Mouse (Mus musculus) heart, postnatal 0 days (tissue): ENCODE data around the gene Chsy1. TPM values are rescaled to one million over a fixed set of nuclear protein-coding genes. Genes with fewer than 3 reads are reported as not detected.
A peak's percentile ranks its signal among the peaks of the same experiment; 100 is the strongest.

Source experiments
- ATAC-seq: fragments of 200-750 bp; cut with Nextera tagmentation; 2 replicates; pipeline ENCODE4 v1.8.0; 2017; ENCODE audit warnings: low read depth, moderate number of reproducible peaks, moderate library complexity; ENCODE audit not compliant: insufficient read depth
- DNase-seq: peaks from one replicate; pipeline ENCODE4 v3.0.0-alpha.2; 2016; ENCODE audit warnings: low spot score
- H3K27ac ChIP-seq: fragments of 300-500 bp; sonication (generic); 2 replicates; pipeline ENCODE4 v1.5.1; 2014; ENCODE audit warnings: low read depth, mild to moderate bottlenecking
- H3K27me3 ChIP-seq: fragments of 300-500 bp; sonication (generic); 2 replicates; pipeline ENCODE4 v1.6.1; 2014; ENCODE audit warnings: low read length, mixed read lengths; ENCODE audit not compliant: control insufficient read depth, insufficient read depth
- H3K36me3 ChIP-seq: fragments of 300-500 bp; sonication (generic); replicated peaks from 2 replicates; pipeline ENCODE4 v1.6.1; 2014; ENCODE audit warnings: low read length, mixed read lengths; ENCODE audit not compliant: control insufficient read depth, insufficient read depth
- H3K4me1 ChIP-seq: fragments of 300-500 bp; sonication (generic); 2 replicates; pipeline ENCODE4 v1.6.1; 2014; ENCODE audit warnings: antibody characterized with exemption; ENCODE audit not compliant: control insufficient read depth, insufficient read depth
- H3K4me2 ChIP-seq: fragments of 300-500 bp; sonication (generic); 2 replicates; pipeline ENCODE4 v1.6.1; 2014; ENCODE audit warnings: low read depth, mild to moderate bottlenecking, low read length, moderate library complexity
- H3K4me3 ChIP-seq: fragments of 300-500 bp; sonication (generic); 2 replicates; pipeline ENCODE4 v1.5.1; 2014; ENCODE audit warnings: low read depth, low read length
- H3K9ac ChIP-seq: fragments of 300-500 bp; sonication (generic); replicated peaks from 2 replicates; pipeline ENCODE4 v1.6.1; 2014; ENCODE audit warnings: low read depth, low read length, mixed read lengths
- H3K9me3 ChIP-seq: fragments of 300-500 bp; sonication (generic); replicated peaks from 2 replicates; pipeline ENCODE4 v1.6.1; 2016; ENCODE audit warnings: low read length; ENCODE audit not compliant: control insufficient read depth
- CTCF ChIP-seq: IDR thresholded peaks from 2 replicates; pipeline ENCODE4 v1.5.1; 2016; ENCODE audit warnings: antibody characterized with exemption, control low read depth, low read depth
- EP300 ChIP-seq: IDR thresholded peaks from 2 replicates; pipeline ENCODE4 v1.6.1; 2016; ENCODE audit warnings: antibody characterized with exemption, low read depth
- WGBS: fragments of 180-500 bp; shearing (Covaris S2); extraction: QIAGEN DNeasy Blood & Tissue Kit; methylation state at CpG from one replicate; pipeline ENCODE4 v1.1.7; 2014; 5-methylcytosine and 5-hydroxymethylcytosine counted together
- polyA plus RNA-seq: library from polyadenylated mRNA; unstranded; fragments of >200 nt; fragmentation: Nextera tagmentation; extraction: Ambion mirVana; gene quantifications from 2 replicates; pipeline ENCODE4 v1.2.1, GENCODE M21; 2015
- total RNA-seq: library from RNA; depleted of rRNA; stranded (reverse); fragments of >200 nt; gene quantifications from 2 replicates; pipeline ENCODE4 v1.2.3, GENCODE M21; 2014; ENCODE audit warnings: low replicate concordance; rRNA removed

The Chsy1 gene
- total RNA-seq (37.8 and 43.4 TPM in 2 replicates), polyA plus RNA-seq (8.9 and 9.6 TPM in 2 replicates)

DNA sequence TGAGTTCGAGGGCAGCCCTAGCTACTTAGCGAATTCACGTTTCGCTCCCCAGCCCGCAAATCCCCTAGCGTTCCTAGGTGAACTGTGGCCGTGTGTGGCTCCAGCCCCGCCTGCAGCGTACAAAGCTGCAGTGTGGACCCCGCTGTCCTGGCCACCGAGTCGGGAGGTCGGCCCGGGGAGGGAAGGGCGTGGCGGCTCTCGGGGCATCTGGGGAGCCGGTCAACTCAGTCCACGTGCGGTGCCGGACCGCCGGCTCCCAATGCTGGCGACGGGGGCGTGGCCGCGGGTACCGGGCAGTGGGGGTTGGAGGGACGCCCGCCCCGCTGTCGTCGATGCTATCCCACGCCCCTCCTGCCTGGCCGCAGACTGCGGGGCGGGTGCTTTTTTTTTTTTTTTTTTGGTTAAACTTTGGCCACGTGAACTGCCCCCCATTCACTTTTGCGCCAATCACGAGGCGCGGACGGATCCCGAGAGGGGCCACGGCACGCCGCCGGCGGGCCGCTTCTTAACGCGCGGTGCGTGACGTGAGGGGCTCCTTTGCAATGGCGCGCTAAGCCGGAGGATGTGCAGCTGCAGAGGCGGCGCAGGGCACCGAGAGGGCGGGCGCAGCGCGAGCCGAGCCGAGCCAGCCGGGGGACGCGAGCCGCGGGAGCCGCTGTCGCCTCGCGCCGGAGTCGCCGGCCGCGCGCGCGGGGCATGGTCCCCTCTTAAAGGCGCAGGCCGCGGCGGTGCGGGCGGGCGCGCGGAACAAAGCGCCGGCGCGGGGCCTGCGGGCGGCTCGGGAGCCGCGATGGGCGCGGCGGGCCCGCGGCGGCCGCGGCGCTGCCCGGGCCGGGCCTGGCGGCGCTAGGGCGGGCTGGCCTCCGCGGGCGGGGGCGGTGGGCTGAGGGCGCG is at the start of gene Chsy1:
TSS of gene Chsy1 (plus strand) at position 555 of the 894 bp plus-strand sequence.
- peak; percentile 85 for ATAC-seq
- under 1% methylated on average over 85 of the region's 123 CpGs for WGBS
- peak; percentile 83 for DNase-seq
- Histone ChIP-seq H3K36me3 (no peaks in the 10 kb centered on the region), H3K27ac (peak within 1 kb of the TSS; percentile 84), H3K4me2 (peak within 1 kb of the TSS; percentile 82), H3K27me3 (no peaks in the 10 kb centered on the region), H3K9ac (peak within 1 kb of the TSS; percentile 79), H3K9me3 (no peaks in the 10 kb centered on the region), H3K4me3 (peak within 1 kb of the TSS; percentile 80), H3K4me1 (peaks cover 16% of the 10 kb centered on the region)
- 0 out of 2 replicates have a peak, but pooled peaks have one; percentile 19 for TF ChIP-seq EP300
- TF ChIP-seq CTCF, result no peak

DNA sequence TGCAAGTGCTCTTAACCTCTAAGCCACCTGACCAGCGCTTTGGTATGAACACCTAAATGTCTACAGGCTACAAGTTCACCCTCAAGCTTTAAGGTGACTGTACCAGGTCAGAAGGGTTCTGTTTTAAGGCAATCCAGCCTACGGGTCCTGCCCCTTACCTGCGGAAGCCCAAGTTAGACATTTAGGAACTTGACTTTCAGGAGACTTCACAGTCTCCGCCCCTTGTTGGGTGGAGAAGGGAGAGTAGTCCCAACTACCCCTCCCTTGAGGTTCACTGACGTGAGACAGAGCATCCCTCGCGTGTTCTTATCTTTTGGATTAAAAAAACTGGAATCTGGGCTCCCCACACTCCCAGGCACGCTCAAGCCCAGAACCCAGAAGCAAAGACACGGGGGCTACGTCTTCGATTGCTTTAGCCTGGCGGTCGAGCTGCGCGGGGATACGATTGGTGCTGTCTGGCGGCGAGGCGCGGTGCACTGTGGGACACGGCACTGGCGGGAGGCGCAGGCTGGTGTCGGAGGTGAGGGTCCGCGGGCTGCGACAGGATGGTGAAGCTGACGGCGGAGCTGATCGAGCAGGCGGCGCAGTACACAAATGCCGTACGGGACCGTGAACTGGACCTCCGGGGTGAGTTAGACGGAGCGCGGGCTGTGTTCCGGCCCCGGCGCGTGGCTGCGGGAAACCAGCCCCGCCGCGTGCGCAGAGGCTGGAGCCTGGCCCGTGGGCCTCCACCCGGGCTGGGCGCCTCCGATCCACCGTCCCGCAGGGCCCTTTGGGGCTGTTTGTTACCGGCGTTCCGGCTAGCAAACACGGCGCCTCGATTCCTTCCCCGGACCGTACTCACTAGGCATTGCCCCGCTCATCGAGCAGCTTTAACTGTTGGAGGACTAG is 49.0 kb upstream of the Chsy1 start:
- WGBS, result under 1% methylated on average over 64 of the region's 64 CpGs

DNA sequence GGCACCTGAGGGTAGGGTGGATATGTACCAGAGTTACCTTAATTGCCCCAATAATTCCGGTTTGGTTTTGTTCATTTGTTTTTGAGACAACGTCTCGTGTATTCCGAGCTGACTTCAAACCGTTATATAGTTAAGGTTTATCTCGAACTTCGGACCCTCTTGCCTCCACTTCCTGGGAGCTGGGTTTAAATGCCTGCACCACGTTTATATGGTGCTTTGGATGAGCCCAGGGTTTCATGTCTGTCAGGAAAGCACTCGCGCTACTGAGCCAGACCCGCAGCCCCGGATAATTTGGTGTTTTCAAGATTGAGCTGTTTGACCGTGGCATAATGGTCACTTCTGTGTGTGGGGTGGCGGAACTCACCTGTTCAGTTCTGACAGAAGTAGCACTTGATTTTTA is 48.3 kb upstream of the Chsy1 start:
- Histone ChIP-seq H3K9me3 (no peaks in the 10 kb centered on the region), H3K27me3 (no peaks in the 10 kb centered on the region), H3K36me3 (peaks cover 35% of the 10 kb centered on the region), H3K4me2 (peak overlapping the region; percentile 70), H3K9ac (peak overlapping the region; percentile 82), H3K4me1 (peaks cover 11% of the 10 kb centered on the region), H3K27ac (no peak overlapping the region), H3K4me3 (peak overlapping the region; percentile 85)
- no peak for ATAC-seq
- TF ChIP-seq CTCF (no peak), EP300 (no peak)
- no peak for DNase-seq
- 2% methylated on average over 14 of the region's 14 CpGs for WGBS

More for the DNA sequence above, 49.0 kb upstream of the Chsy1 start:
- Histone ChIP-seq H3K4me3 (peak overlapping the region; percentile 85), H3K9ac (peak overlapping the region; percentile 82), H3K27ac (peak overlapping the region; percentile 59), H3K9me3 (no peaks in the 10 kb centered on the region), H3K36me3 (peaks cover 28% of the 10 kb centered on the region), H3K4me2 (peak overlapping the region; percentile 70), H3K4me1 (peaks cover 11% of the 10 kb centered on the region), H3K27me3 (no peaks in the 10 kb centered on the region)
- DNase-seq, result peak; percentile 76
- peak; percentile 93 for ATAC-seq
- no peak for TF ChIP-seq EP300
- TF ChIP-seq CTCF, result no peak

DNA sequence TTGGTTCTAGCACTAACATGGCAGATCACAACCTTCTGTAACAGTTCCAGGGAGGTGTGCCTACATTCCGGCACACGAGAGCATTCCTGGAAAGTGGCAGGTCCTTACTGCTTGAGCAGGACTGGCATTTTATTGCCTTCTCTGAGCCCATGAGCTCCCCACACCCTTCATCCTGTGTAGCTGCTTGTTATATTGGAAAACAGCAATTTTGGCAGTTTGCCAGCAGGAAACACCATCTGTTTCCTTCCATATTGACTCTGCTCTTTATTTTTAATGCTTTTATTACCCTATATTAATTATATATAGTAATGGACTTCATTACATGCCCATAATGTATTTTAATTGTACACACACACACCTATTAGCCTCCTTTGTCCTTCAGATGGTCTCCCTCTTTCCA is 32.9 kb upstream of the Chsy1 start:
- peaks cover 47% of the 10 kb centered on the region for H3K36me3 ChIP-seq
- no peak overlapping the region for H3K9ac ChIP-seq
- peaks cover 6% of the 10 kb centered on the region for H3K4me1 ChIP-seq
- H3K9me3 ChIP-seq, result no peaks in the 10 kb centered on the region
- no peaks in the 10 kb centered on the region for H3K27me3 ChIP-seq
- ATAC-seq (no peak), DNase-seq (no peak)
- no peak overlapping the region for H3K4me3 ChIP-seq
- no peak overlapping the region for H3K27ac ChIP-seq
- WGBS, result 65% methylated on average over 2 of the region's 2 CpGs
- no peak overlapping the region for H3K4me2 ChIP-seq
- TF ChIP-seq EP300, result no peak
- TF ChIP-seq CTCF, result no peak
